Mouse (Mus musculus): ENCODE data around the gene Med16. TPM values are rescaled to one million over a fixed set of nuclear protein-coding genes. Genes with fewer than 3 reads are reported as not detected.

Gene Med16
- polyA plus RNA-seq (2017; shearing (Covaris generic)) = 10 to 100 TPM; 30.5 to 30.7 TPM

GRCm38 (mm10) chr10:79908167-79909091 is at the start of gene Med16:
Gene Med16 (minus strand): TSS chr10:79908923.

DNA sequence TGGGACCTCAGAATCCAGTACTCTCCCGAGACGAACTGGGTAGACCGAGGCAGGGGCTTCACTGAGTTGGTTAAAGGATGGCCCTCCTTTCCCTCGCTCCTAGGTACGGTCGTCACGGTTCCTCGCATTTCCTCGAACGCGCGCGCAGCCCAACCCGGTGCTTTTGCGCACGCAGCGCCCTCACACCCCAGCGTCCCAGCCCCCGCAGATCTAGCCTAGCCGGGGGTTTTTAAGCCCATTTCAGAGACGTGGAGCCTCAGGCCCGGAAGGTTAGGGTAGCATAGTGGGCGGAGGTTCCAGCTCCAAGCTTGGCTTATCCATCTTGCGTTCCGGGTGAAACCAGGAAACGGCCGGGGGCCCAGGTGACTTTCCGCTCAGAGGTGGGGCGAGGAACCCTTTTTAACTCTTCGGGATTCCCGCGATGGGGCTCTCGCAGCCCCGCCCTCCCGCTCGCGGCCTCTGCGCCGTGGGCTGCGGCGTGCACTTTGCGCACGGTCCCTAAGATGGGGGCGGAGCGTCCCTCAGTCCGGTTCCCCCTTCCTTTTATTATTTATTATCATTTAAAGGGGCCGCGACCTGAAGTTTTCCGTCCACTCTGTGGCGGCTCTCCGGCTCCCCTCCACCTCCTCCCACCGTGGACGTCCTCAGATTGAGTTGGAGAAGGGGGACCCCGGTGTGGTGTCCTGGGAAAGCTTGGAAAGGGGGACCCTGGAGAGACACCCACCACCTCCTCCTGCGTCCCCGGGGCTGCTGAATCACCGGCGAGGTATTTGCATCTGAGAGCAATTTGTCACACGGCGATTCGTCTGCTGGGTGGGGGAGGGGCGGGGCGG is 18.0 kb upstream of the Med16 start, which contains the start of gene Arid3a:
TSS of gene Arid3a (plus strand) at position 553 of the 833 bp plus-strand sequence.

GRCm38 (mm10) chr10:79920958-79921535 is 12.3 kb upstream of the Med16 start, which contains the start of gene R3hdm4:
Gene R3hdm4 (minus strand): TSS chr10:79921208.

DNA sequence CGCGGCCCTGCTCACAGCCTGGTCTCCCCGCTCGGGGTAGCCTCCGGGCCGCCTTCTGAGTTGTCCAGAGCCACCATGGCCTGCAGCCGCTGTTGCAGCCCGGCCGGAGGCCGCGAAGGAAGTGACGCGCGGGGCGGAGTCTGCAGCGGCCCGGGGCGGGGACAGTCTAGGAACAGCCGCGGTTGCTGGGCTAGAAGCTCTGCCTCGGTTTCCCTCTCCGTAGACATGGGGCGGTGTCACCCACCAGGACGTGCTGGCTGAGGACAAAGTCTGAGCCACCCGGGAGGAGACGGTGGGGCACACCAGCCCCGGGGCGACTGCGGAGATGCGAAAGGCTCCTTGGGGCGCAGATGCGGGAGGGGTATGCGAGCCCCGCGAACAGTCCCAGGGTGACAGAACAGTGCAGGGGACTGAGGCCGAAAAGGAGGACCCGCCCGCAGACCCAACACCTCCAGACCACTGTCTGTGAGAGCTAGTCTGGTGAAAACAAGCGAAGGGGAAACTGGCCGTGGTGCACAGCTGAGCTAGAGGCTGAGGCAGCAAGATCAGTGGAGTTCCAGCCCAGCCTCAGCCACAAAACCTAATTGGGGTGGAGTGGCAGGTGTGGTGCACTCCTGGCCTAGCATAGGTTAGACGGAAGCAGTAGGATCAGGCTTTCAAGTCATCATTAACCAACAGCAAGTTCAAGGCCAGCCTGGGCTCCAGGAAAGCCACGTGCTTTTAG is 8.2 kb upstream of the Med16 start, which contains the start of gene Kiss1r:
TSS of gene Kiss1r (plus strand) at position 164 of the 724 bp plus-strand sequence.

DNA sequence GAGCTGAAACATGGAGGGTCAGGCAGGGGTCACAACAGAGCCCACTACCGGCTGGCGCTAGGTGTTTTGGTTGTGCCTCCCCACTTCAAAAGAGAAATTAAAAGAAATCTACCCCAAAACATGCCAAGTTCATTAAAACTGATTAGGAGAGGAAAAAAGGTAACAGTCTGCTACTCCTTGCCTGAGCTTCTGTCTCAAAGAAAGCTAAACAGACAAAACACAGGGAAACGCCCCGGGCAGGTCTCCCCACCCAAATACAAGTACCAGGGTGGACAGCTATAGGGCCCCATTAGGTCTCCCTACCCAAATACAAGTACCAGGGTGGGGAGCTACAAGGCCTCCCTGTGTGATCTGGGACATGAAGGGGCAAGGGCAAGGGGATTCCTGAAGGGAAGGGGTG is 1.8 kb upstream of the Med16 start, which contains the start of gene Gm26602:
TSS of gene Gm26602 (plus strand) at position 301 of the 400 bp plus-strand sequence.

GRCm38 (mm10) chr10:79890670-79891069 is 18.1 kb downstream of the Med16 start, which contains the start of gene Cfd:
Gene Cfd (plus strand): TSS chr10:79890853.

GRCm38 (mm10) chr10:79886054-79886453 is 22.7 kb downstream of the Med16 start, which contains the start of gene Elane:
Gene Elane (plus strand): TSS chr10:79886247.

DNA sequence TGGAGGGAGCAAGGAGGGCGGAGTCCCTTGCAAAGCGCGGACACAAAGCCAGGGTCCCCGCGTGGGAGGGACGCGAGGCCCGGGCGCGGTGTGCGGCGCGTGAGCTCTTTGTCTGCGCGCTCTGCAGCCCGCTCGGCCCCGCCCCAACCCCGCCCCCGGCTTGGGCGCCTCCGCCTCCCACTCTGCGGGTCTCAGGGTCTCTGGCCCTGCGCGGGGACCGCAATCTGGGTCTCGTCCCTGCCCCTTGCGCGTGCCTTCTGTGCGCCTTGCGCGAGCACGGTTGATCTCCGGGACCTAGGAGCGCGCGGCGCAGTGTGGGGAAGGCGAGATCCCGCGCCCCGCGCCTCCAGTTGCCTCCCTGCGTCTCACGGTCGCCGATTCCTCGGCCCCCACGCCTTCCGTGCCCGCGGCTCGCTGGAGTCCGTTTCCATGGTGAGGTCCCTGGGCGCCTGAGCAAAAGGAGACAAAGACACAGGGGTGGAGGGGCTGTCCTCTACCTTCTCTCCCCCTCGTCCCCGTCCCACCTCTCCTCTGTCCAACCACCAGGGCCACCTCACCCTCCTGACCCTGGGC is 34.3 kb downstream of the Med16 start, which contains the start of the genes Prtn3 and Plppr3:
TSS of gene Prtn3 (plus strand) at position 187 of the 573 bp plus-strand sequence.
TSS of gene Plppr3 (minus strand) at position 345 of the 573 bp plus-strand sequence.

DNA sequence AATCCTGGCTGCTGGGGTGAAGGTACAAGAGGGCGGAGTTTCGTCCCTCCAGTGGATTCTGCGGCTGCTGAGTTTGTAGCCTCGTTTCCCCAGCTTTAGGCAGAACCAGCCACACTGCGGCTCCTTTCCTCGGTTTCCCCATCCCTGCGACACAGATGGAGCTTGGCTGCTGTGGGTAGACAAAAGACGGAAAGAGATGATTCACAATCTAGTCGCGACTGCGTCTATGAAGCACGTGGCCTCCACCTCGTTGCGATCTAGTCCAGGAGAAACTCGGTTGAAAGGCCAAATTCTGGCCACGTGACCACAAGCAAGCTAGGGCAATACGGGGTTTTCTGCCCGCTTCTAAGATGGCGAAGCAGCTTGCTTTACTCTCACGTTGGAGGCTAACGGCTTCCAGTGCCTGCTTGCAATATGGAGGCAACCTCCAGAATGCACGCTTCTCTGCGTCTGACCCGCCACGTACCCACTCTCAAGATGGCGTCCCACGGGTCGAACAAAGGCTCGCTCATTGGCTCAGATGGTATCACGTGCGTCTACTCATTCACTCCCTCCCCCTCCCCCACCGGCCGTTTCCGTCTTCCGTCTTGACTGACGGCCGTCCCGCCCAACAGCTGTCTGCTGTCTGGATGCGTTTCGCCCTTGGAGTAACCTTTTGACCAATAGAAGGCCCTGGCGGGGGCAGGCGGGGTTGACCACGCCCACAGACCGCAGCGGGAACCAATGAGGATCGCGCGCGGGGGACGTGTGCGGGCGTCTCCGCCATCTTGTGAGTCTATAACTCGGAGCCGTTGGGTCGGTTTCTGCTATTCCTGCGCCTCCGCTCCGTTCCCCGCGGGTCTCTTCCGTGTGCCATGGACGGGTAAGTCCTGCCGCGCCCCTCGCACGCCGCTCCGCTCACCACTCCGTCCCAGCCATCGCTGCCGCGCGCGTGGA is 54.6 kb downstream of the Med16 start, which contains the start of gene Ptbp1:
TSS of gene Ptbp1 (plus strand) at position 568 of the 936 bp plus-strand sequence.

Other genes starting within 250 kb of the Med16 start
- 1 to 10 TPM in 1 of 2 experiments, not detected in 1; 1.6 TPM for gene Madcam1, start 244.4 kb downstream of the Med16 start, polyA plus RNA-seq (2017; shearing (Covaris generic))
- gene Tpgs1, start 239.6 kb downstream of the Med16 start, polyA plus RNA-seq (2017; shearing (Covaris generic)) = 10 to 100 TPM; 40.8 to 60.9 TPM
- 10 to 100 TPM; 87.7 to 88.0 TPM for gene Cdc34, start 226.7 kb downstream of the Med16 start, polyA plus RNA-seq (2017; shearing (Covaris generic))
- 1 to 10 TPM; 1.1 to 3.0 TPM for gene Gzmm, start 219.9 kb downstream of the Med16 start, polyA plus RNA-seq (2017; shearing (Covaris generic))
- gene Bsg, start 204.4 kb downstream of the Med16 start, polyA plus RNA-seq (2017; shearing (Covaris generic)) = 100 to 1,000 TPM; 235 to 253 TPM
- under 1 TPM in 1 of 2 experiments, not detected in 1; 0.13 TPM for gene Hcn2, start 192.3 kb downstream of the Med16 start, polyA plus RNA-seq (2017; shearing (Covaris generic))
- gene Polrmt, start 162.3 kb downstream of the Med16 start, polyA plus RNA-seq (2017; shearing (Covaris generic)) = 10 to 100 TPM; 41.3 to 47.1 TPM
- under 1 TPM; 0.12 to 0.55 TPM for gene Fgf22, start 153.8 kb downstream of the Med16 start, polyA plus RNA-seq (2017; shearing (Covaris generic))
- 10 to 100 TPM; 47.4 to 52.3 TPM for gene Rnf126, start 142.0 kb downstream of the Med16 start, polyA plus RNA-seq (2017; shearing (Covaris generic))
- under 1 TPM; 0.13 to 0.51 TPM for gene Fstl3, start 131.7 kb downstream of the Med16 start, polyA plus RNA-seq (2017; shearing (Covaris generic))
- gene Prss57, start 118.0 kb downstream of the Med16 start, polyA plus RNA-seq (2017; shearing (Covaris generic)) = not detected
- gene Palm, start 115.4 kb downstream of the Med16 start, polyA plus RNA-seq (2017; shearing (Covaris generic)) = 1 to 10 TPM in 1 of 2 experiments, under 1 TPM in 1; 0.76 to 4.9 TPM
- 1 to 10 TPM in 1 of 2 experiments, not detected in 1; 2.1 TPM for gene Misp, start 87.9 kb downstream of the Med16 start, polyA plus RNA-seq (2017; shearing (Covaris generic))
- 100 to 1,000 TPM; 239 to 286 TPM for gene Ptbp1, start 54.5 kb downstream of the Med16 start, polyA plus RNA-seq (2017; shearing (Covaris generic))
- under 1 TPM in 1 of 2 experiments, not detected in 1; 0.34 TPM for gene Prtn3, start 34.4 kb downstream of the Med16 start, polyA plus RNA-seq (2017; shearing (Covaris generic))
- gene Plppr3, start 34.3 kb downstream of the Med16 start, polyA plus RNA-seq (2017; shearing (Covaris generic)) = 1 to 10 TPM; 2.7 to 4.4 TPM
- not detected for gene Elane, start 22.7 kb downstream of the Med16 start, polyA plus RNA-seq (2017; shearing (Covaris generic))
- not detected for gene Cfd, start 18.1 kb downstream of the Med16 start, polyA plus RNA-seq (2017; shearing (Covaris generic))
- 10 to 100 TPM; 10.9 to 15.4 TPM for gene Gm26602, start 1.9 kb upstream of the Med16 start, polyA plus RNA-seq (2017; shearing (Covaris generic))
- under 1 TPM; 0.09 to 0.57 TPM for gene Kiss1r, start 8.0 kb upstream of the Med16 start, polyA plus RNA-seq (2017; shearing (Covaris generic))
- 100 to 1,000 TPM; 160 to 181 TPM for gene R3hdm4, start 12.3 kb upstream of the Med16 start, polyA plus RNA-seq (2017; shearing (Covaris generic))
- 1 to 10 TPM; 6.9 to 8.9 TPM for gene Arid3a, start 18.1 kb upstream of the Med16 start, polyA plus RNA-seq (2017; shearing (Covaris generic))
- gene Wdr18, start 51.2 kb upstream of the Med16 start, polyA plus RNA-seq (2017; shearing (Covaris generic)) = 10 to 100 TPM; 63.3 to 64.9 TPM
- gene Grin3b, start 61.8 kb upstream of the Med16 start, polyA plus RNA-seq (2017; shearing (Covaris generic)) = under 1 TPM; 0.10 to 0.83 TPM
- gene Tmem259, start 75.4 kb upstream of the Med16 start, polyA plus RNA-seq (2017; shearing (Covaris generic)) = 10 to 100 TPM; 22.6 to 30.0 TPM
- 100 to 1,000 TPM; 843 to 967 TPM for gene Cnn2, start 79.7 kb upstream of the Med16 start, polyA plus RNA-seq (2017; shearing (Covaris generic))
- gene Abca7, start 87.6 kb upstream of the Med16 start, polyA plus RNA-seq (2017; shearing (Covaris generic)) = 10 to 100 TPM; 49.6 to 55.9 TPM
- gene Arhgap45, start 107.7 kb upstream of the Med16 start, polyA plus RNA-seq (2017; shearing (Covaris generic)) = 100 to 1,000 TPM; 728 to 884 TPM
- 100 to 1,000 TPM; 196 TPM for gene Polr2e, start 130.9 kb upstream of the Med16 start, polyA plus RNA-seq (2017; shearing (Covaris generic))
- 100 to 1,000 TPM; 386 to 437 TPM for gene Gpx4, start 138.2 kb upstream of the Med16 start, polyA plus RNA-seq (2017; shearing (Covaris generic))
- 10 to 100 TPM; 60.6 to 60.7 TPM for gene Sbno2, start 196.6 kb upstream of the Med16 start, polyA plus RNA-seq (2017; shearing (Covaris generic))
- gene Stk11, start 206.9 kb upstream of the Med16 start, polyA plus RNA-seq (2017; shearing (Covaris generic)) = 10 to 100 TPM; 27.4 to 49.1 TPM
- 100 to 1,000 TPM; 349 to 389 TPM for gene Atp5d, start 229.7 kb upstream of the Med16 start, polyA plus RNA-seq (2017; shearing (Covaris generic))
- 1 to 10 TPM; 2.3 to 2.4 TPM for gene Cbarp, start 231.9 kb upstream of the Med16 start, polyA plus RNA-seq (2017; shearing (Covaris generic))
- 1 to 10 TPM; 5.0 to 9.6 TPM for gene Midn, start 239.3 kb upstream of the Med16 start, polyA plus RNA-seq (2017; shearing (Covaris generic))

Data from inflammation-experienced regulatory T-cells (primary cell).